In the genomic region with DNA sequence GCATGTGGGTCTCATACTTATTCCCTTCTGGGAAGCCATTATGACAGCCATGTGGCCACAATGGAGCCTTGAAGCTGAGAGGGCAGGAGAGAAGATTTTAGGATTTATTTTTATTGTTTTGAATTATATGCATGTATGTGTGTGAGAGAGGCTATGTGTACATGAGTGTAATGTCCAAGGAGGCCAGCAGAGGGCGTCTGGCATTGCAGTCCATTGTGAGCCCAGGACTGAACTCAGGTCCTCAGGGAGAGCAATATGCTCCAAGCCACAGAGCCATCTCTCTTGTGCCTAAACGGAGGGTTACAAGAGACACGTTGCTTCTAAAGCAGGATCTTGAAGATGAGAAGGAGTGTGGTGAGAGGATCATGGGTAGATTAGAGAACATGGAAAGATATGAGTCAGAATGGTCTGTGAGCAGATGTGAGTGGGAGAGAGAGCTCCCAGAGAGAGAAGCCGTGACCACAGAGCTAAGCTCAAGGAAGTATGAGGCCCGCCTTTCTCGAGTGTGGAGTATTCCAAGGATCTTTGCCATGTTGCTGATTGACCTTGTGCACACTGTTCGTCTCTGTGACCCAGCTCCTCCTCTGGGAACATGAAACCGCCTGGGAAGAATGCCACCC, we compare ENCODE assay signal across 15 mouse cellular contexts.
DNase-seq lines count a peak whose midpoint lies in the region; ATAC-seq and TF ChIP-seq lines count a peak whose summit lies in the region.
"Had no signal": no experiment of that assay in that cellular context is flagged by ENCODE, and none has a peak within 500 bp of the region (broad histone marks: within the 10 kb centered on the region; RNA-seq: fewer than 3 reads in every experiment).

No protein-coding gene starts in this region.

- no peak for TF ChIP-seq POLR2A in small intestine, adult 2 months (IDR thresholded peaks at IDR 0.05; ENCODE audit: low read depth, low read length)
- no peak for TF ChIP-seq POLR2A in thymus, adult 2 months (IDR thresholded peaks at IDR 0.05; ENCODE audit: control insufficient read depth, extremely low read depth, insufficient read depth, low read length, poor library complexity)

- no peak overlapping the region for H3K9ac ChIP-seq in lung, embryonic 14.5 days
- H3K9ac ChIP-seq: embryonic facial prominence, embryonic 13.5 days; heart, embryonic 15.5 days had no signal

- WGBS in heart, embryonic 10.5 days: 85% methylated on average over 8 of the region's 8 CpGs
- WGBS in lung, embryonic 14.5 days: 85% methylated on average over 8 of the region's 8 CpGs
- WGBS in small intestine, adult 2 months: 86% methylated on average over 8 of the region's 8 CpGs
- WGBS in thymus, adult 2 months: 91% methylated on average over 8 of the region's 8 CpGs

- no peaks in the 10 kb centered on the region for H3K9me3 ChIP-seq in heart, embryonic 10.5 days
- no peaks in the 10 kb centered on the region for H3K9me3 ChIP-seq in lung, embryonic 14.5 days (ENCODE audit: low read depth, low read length)
- H3K9me3 ChIP-seq: embryonic facial prominence, embryonic 13.5 days; heart, embryonic 15.5 days; limb, embryonic 10.5 days had no signal

- no peak for ATAC-seq in lung, embryonic 14.5 days (ENCODE audit: insufficient read depth)
- ATAC-seq: activated CD4-positive, CD25-positive, alpha-beta regulatory T cell, adult 4 months had no signal

- no peak overlapping the region for H3K27ac ChIP-seq in heart, embryonic 10.5 days
- no peak overlapping the region for H3K27ac ChIP-seq in lung, embryonic 14.5 days (ENCODE audit: low read depth)
- H3K27ac ChIP-seq in small intestine, adult 2 months (ENCODE audit: insufficient read depth, low read depth, low read length): no peak overlapping the region
- no peak overlapping the region for H3K27ac ChIP-seq in thymus, adult 2 months (ENCODE audit: control insufficient read depth, insufficient read depth, low read length)
- H3K27ac ChIP-seq: embryonic facial prominence, embryonic 13.5 days; heart, embryonic 15.5 days; limb, embryonic 10.5 days had no signal

- peak; percentile 54 for TF ChIP-seq CTCF in lung, embryonic 14.5 days (IDR thresholded peaks at IDR 0.05; ENCODE audit: low read depth)
- peak; percentile 20; the same call in 1 of the 2 replicates for TF ChIP-seq CTCF in small intestine, adult 2 months (IDR thresholded peaks at IDR 0.05; ENCODE audit: extremely low read depth, insufficient read length, insufficient replicate concordance, low read depth, low read length)
- TF ChIP-seq CTCF in thymus, adult 2 months (IDR thresholded peaks at IDR 0.05; ENCODE audit: borderline replicate concordance, control insufficient read depth, extremely low read depth, insufficient read depth, low read length, poor library complexity): no peak

- peaks cover 20% of the 10 kb centered on the region for H3K4me1 ChIP-seq in heart, embryonic 10.5 days
- peaks cover 7% of the 10 kb centered on the region for H3K4me1 ChIP-seq in lung, embryonic 14.5 days (ENCODE audit: insufficient read depth)
- no peaks in the 10 kb centered on the region for H3K4me1 ChIP-seq in small intestine, adult 2 months (ENCODE audit: control insufficient read depth, insufficient read depth, insufficient read length, low read length)
- no peaks in the 10 kb centered on the region for H3K4me1 ChIP-seq in thymus, adult 2 months (replicated peaks; ENCODE audit: control insufficient read depth, insufficient read depth, low read length)

- no peak overlapping the region for H3K4me2 ChIP-seq in lung, embryonic 14.5 days
- H3K4me2 ChIP-seq: embryonic facial prominence, embryonic 13.5 days; heart, embryonic 15.5 days had no signal

- H3K27me3 ChIP-seq in heart, embryonic 10.5 days (ENCODE audit: insufficient read depth, poor library complexity, severe bottlenecking): peaks cover 33% of the 10 kb centered on the region
- H3K27me3 ChIP-seq in lung, embryonic 14.5 days (ENCODE audit: insufficient read depth, low read length): no peaks in the 10 kb centered on the region
- H3K27me3 ChIP-seq in small intestine, adult 2 months (ENCODE audit: control insufficient read depth, insufficient read depth, low read length): no peaks in the 10 kb centered on the region
- H3K27me3 ChIP-seq in thymus, adult 2 months (ENCODE audit: control insufficient read depth, insufficient read depth, low read length): no peaks in the 10 kb centered on the region
- H3K27me3 ChIP-seq: embryonic facial prominence, embryonic 13.5 days; heart, embryonic 15.5 days had no signal

- H3K4me3 ChIP-seq in heart, embryonic 10.5 days: no peak overlapping the region
- no peak overlapping the region for H3K4me3 ChIP-seq in lung, embryonic 14.5 days (ENCODE audit: low read depth, low read length)
- H3K4me3 ChIP-seq in small intestine, adult 2 months (ENCODE audit: low read depth, low read length): no peak overlapping the region
- no peak overlapping the region for H3K4me3 ChIP-seq in thymus, adult 2 months (ENCODE audit: control insufficient read depth, insufficient read depth, low read length)
- H3K4me3 ChIP-seq: embryonic facial prominence, embryonic 13.5 days; heart, embryonic 15.5 days; limb, embryonic 10.5 days had no signal

- no peaks in the 10 kb centered on the region for H3K36me3 ChIP-seq in heart, embryonic 10.5 days
- no peaks in the 10 kb centered on the region for H3K36me3 ChIP-seq in lung, embryonic 14.5 days (ENCODE audit: insufficient read depth)
- no peaks in the 10 kb centered on the region for H3K36me3 ChIP-seq in small intestine, adult 2 months (ENCODE audit: control insufficient read depth, insufficient read depth, low read length)
- H3K36me3 ChIP-seq in thymus, adult 2 months (ENCODE audit: control insufficient read depth, insufficient read depth, low read length): no peaks in the 10 kb centered on the region
- H3K36me3 ChIP-seq: embryonic facial prominence, embryonic 13.5 days; heart, embryonic 15.5 days; limb, embryonic 10.5 days had no signal

- peak; percentile 82 for DNase-seq in heart, adult 11 months
- no peak for DNase-seq in heart, embryonic 10.5 days (ENCODE audit: low spot score)
- no peak for DNase-seq in lung, embryonic 14.5 days
- no peak for DNase-seq in lung, adult 18-20 months
- DNase-seq in R1 (ENCODE audit: low read depth, low spot score): peak; percentile 66
- no peak for DNase-seq in thymus, adult 2 months
- DNase-seq: cerebellum, adult 11-12 months; kidney, postnatal 36 days; right cerebral cortex, postnatal 4 days; thymus, adult 18-20 months had no signal

Comparison
In these comparisons a context has a peak if more than half of its experiments do, and no peak if none do; other contexts are left out.
1. DNase-seq: peak in heart, adult 11 months (single experiment) and R1 (single experiment); none in heart, embryonic 10.5 days (single experiment), lung, embryonic 14.5 days (single experiment), lung, adult 18-20 months (0 of 2) and thymus, adult 2 months (single experiment).